Comparison of ENCODE assay signal across 8 mouse cellular contexts in the genomic region with DNA sequence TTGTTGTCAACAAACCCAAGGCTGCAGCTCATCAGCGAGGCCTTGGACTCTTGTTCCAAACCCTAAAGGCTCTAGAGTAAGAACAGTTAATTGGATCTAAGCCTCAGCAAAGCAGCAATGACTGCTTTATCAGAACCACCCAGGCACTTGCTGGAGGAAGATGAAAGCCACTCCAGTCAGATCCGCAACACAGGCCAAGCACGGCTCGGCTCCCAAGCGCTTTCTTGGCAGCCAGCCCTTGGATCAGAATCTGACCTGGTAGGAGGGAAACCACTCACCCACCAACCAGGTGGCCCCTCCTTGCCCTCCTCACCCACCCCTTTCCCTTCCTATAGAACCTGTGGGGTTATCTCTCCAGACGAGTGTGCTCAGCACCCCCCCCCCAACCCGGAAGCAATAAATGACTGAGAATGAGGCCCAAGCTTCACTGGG. TPM values are rescaled to one million over a fixed set of nuclear protein-coding genes. Genes with fewer than 3 reads are reported as not detected.
DNase-seq lines count a peak whose midpoint lies in the region; ATAC-seq and TF ChIP-seq lines count a peak whose summit lies in the region.
"Had no signal": no experiment of that assay in that cellular context is flagged by ENCODE, and none has a peak within 500 bp of the region (broad histone marks: within the 10 kb centered on the region; RNA-seq: fewer than 3 reads in every experiment).

No protein-coding gene starts in this region.

- no peaks in the 10 kb centered on the region for H3K27me3 ChIP-seq in lung, postnatal 0 days (replicated peaks; ENCODE audit: insufficient read depth, low read length)

- H3K36me3 ChIP-seq in lung, postnatal 0 days (ENCODE audit: insufficient read depth, low read length) = no peaks in the 10 kb centered on the region

- H3K4me2 ChIP-seq in lung, postnatal 0 days (replicated peaks; ENCODE audit: low read depth, low read length) = no peak overlapping the region

- peak; percentile 79 for DNase-seq in adrenal gland, postnatal 10 days
- DNase-seq in brain, embryonic 14.5 days (ENCODE audit: low read depth) = peak; percentile 39
- DNase-seq in heart, postnatal 25 days (ENCODE audit: low spot score) = peak; percentile 35
- DNase-seq in lung, postnatal 0 days (ENCODE audit: low spot score) = peak; percentile 52
- no peak for DNase-seq in spleen, adult 12 weeks (ENCODE audit: low spot score)
- no peak for DNase-seq in frontal cortex, postnatal 10 days (ENCODE audit: low spot score in 2 of 2)

- ATAC-seq in lung, postnatal 0 days = peak; percentile 54
- no peak for ATAC-seq in frontal cortex, adult (ENCODE audit: low TSS enrichment)

- no peaks in the 10 kb centered on the region for H3K9me3 ChIP-seq in lung, postnatal 0 days (ENCODE audit: low read length)

- no peak for TF ChIP-seq POLR2A in brain, embryonic 14.5 days (IDR thresholded peaks at IDR 0.05; ENCODE audit: borderline replicate concordance, extremely low read depth, insufficient read depth, insufficient read length, poor library complexity, severe bottlenecking)

- no peak for TF ChIP-seq CTCF in brain, embryonic 14.5 days (IDR thresholded peaks at IDR 0.05; ENCODE audit: borderline replicate concordance, extremely low read depth, insufficient read depth, insufficient read length)
- no peak for TF ChIP-seq CTCF in lung, postnatal 0 days (IDR thresholded peaks at IDR 0.05)

- intact Hi-C loops in heart, postnatal 25 days (cut with DNase I) = no loop called here

- H3K4me1 ChIP-seq in lung, postnatal 0 days (ENCODE audit: insufficient read depth, low read depth, low read length) = peaks cover 9% of the 10 kb centered on the region; the same call in 1 of the 2 replicates

- WGBS in lung, postnatal 0 days = 39% methylated on average over 7 of the region's 7 CpGs

- no peak overlapping the region for H3K4me3 ChIP-seq in lung, postnatal 0 days (ENCODE audit: low read depth, low read length)

- H3K27ac ChIP-seq in lung, postnatal 0 days (ENCODE audit: low read length) = peak overlapping the region; percentile 60
- H3K27ac ChIP-seq: liver, embryonic 14.5 days had no signal

- no peak overlapping the region for H3K9ac ChIP-seq in lung, postnatal 0 days (replicated peaks; ENCODE audit: low read depth)
- H3K9ac ChIP-seq: liver, embryonic 14.5 days had no signal

- TF ChIP-seq EP300 in lung, postnatal 0 days (IDR thresholded peaks at IDR 0.05) = no peak

RNA-seq across cellular contexts. Expression of gene Gas6, which starts 21.7 kb away (rescaled TPM):
- 10 to 100 TPM; 98.1 to 99.0 TPM for total RNA-seq in adrenal gland, postnatal 10 days (2021)
- polyA plus RNA-seq in brain, embryonic 14.5 days (2012; rRNA removed) = 25.8 and 36.6 TPM in 2 replicates
- total RNA-seq in heart, postnatal 25 days (2021) = 100 to 1,000 TPM; 123 to 126 TPM
- 177 and 201 TPM in 2 replicates for polyA plus RNA-seq in lung, postnatal 0 days (2015; fragmentation: Nextera tagmentation; extraction: Ambion mirVana)

RNA-seq across cellular contexts. Expression of gene 1700029H14Rik, which starts 46.2 kb away (rescaled TPM):
- total RNA-seq in adrenal gland, postnatal 10 days (2021) = not detected
- polyA plus RNA-seq in brain, embryonic 14.5 days (2012; rRNA removed) = not detected in 2 replicates
- not detected for total RNA-seq in heart, postnatal 25 days (2021)
- not detected in 2 replicates for polyA plus RNA-seq in lung, postnatal 0 days (2015; fragmentation: Nextera tagmentation; extraction: Ambion mirVana)

Comparison
In these comparisons a context has a peak if more than half of its experiments do, and no peak if none do; other contexts are left out.
1. DNase-seq: peak in adrenal gland, postnatal 10 days (single experiment), brain, embryonic 14.5 days (single experiment), heart, postnatal 25 days (single experiment) and lung, postnatal 0 days (single experiment); none in spleen, adult 12 weeks (single experiment) and frontal cortex, postnatal 10 days (0 of 2).